Mouse (Mus musculus) kidney, postnatal 10 days (tissue): ENCODE results near the gene Psd.

Experiments used
- DNase-seq: peaks from one replicate; pipeline ENCODE4 v3.0.0; 2021; ENCODE audit warnings: mixed read lengths

Psd gene

DNA sequence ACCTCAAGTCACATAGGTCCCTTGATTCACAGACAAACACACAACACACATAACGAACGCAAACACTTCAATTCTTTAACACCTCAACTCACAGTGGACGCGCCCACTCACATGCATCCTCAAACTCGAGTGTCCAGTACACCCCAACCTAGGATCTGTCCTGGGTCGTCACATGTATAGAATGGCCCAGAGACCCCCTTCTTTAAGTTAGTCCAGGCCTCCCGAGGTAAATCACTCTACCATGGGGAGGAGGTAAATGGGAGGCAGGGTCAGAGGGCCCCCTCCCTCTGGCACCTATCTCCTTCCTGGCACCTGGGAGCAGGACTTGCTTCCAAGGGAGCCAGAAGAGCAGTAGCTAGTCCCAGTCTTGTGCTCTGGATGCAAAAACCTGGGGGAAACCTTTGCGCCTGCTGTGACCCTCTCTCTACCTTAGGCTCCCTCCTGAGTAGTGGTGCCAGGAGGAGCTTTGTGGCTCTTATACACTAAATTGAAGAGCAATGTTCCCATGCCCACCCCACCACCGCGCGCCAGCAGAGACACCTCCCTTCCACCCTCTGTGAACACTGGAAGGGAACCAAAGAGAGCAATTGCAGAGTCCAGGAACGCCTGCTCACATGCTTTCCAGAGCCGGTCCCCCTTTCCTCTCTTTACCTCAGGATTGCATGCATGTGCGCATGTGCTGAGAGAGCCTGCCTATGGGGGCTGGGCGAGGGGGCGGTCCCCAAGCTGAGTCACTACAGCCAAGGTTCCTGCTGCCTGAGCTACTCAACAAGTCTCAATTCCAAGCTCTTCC, 8.2 kb downstream of the Psd start:
- DNase-seq = peak; percentile 84

DNA sequence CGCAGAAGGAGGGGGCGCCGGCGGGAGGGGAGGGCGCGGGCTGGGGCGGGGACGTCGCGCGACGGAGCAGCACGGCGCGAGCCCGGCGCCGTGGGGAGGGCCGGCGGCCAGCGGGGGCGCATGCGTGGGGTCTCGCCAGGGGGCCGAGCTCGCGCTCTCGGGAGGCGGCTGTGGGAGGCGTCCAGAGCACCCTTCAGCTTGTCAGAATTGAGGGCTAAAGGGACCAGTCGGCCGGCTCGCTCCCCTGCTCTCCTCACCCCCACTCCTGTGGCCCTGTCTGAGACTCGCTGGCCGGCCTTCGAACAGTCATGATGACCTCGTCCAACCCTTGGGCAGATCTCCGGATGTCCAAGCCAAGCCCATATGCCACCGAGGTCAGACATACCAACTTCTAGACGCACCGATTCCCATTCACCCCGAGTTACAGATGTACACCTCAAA, 8.9 kb downstream of the Psd start:
- DNase-seq = peak; percentile 64

DNA sequence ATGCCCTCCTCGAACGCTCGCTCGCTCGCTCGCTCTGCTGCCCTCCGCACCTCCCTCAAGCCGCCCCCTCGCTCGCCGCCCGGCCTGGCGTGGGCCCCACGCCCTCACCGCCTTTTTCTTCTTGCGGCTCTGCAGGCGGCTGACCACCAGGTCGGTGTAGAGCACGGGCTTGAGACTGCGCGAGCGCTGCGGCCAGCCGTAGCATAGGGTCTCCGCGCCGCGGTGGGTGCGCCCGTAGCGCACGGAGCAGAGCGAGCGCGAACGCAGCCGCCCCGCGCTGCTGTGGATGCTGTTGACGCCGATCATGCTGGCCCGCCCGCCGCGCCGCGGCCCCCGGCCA, 9.4 kb downstream of the Psd start:
- DNase-seq = peak; percentile 24

DNA sequence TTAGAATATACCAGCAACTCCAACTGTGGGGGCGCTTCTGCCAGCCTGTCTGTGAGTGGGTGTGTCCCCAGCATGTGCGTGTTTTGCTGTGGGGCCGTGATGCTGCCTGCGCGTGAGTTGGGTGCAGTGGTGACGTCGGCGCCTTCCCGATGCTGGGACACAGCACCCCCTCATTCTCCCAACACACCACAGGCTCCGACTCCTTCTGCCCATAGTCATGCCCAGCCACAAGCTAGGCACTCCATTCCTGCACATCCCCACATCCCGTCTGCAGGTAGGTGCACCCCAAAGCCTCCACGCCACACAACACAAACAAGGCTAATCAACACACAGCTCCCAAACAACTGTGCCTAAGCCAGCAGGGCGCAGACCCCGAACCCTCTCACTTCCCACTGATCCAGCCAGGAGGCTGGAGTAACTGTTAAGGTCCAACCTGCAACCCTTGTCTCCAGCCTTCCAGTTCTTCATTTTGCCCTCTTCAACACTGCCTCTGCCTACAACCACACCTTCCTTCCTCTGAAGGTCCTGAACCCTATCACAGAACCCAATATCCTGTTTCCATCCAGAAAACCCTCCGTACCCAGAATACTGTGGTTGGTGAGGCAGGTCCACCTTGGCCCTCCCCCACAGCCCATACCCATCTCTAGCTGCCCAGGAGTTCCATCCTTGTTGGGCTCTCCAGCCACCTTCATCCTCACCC, 10.0 kb downstream of the Psd start:
- peak; percentile 11 for DNase-seq

DNA sequence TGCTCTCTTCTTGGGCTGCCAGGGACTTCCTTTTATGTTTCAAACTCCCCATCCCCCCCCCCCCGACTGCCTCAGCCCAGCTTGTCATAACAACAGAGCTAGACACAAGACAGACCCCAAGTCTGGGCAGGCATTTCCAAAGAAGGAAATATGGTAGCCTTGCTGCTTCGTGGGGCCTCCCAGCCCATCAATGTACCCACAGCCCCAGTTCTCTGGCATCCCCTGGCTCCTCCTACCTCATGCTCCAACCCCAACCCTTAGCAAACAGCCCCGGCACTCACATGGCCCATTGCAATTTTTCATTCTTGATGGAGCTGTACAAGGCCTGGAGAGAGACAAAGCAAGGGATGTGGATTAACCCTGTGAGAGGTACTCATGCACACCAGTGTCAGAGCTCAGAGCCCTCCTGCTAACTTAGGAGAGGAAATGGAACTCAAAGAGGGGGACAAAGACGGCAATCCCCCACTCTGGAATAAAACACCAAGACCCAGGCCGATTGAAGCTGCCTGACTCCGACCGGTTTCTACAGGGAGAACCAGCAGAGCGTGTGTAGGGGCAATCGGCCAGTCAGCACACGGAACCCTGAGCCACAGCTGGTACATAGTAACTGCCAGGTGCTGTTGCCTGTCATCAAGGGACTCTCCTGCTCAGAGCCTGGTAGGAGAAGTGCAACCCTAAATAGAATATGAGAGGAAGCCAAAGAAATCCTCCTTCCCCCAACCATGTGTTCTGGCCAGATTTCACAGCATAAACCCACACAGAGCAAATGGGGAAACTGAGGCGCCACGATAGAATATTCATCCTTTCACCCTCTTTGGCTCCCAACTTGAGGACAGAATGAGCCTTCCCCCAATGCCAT, 11.0 kb downstream of the Psd start:
- DNase-seq = peak; percentile 6

DNA sequence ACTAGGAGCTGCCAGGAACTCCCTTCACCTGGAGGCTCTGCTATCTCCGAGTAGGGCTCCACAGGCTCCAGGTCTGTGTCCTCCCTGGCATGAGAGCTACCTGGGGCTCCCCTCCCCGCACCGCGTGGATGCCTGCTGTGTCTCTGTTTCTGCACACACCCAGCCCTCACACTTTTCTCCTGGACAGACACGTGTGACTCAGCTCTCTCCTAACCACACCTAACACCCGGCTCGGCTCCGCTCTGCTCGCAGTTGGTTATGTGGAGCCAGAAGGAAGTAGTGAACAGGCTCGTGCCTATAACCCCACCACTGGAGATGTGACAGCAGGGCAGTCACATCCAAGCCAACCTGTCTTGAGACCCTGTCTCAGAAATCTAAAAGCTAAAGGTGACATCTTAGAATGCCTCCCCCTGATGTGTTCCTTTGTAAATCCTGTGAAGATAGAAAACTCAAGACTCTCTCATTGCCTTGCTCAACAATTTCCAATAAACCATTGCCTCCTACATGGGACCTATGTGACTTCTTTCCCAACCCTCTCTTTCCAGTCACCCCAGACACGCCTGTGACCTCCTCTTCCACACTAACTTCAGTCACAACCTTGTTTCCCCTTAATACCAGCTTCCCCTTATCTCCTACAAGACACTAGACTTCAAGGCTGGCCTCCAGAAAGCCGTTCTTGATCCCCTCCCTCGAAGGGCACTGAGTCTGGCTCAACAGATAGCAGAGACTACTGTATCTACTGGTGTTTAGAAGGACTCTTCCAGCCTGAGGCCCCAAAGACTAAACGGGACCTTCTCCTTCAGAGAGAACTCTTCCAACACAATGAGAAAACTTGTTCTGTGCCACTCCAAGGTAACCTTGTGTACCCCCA, 11.8 kb downstream of the Psd start:
- peak; percentile 10 for DNase-seq

DNA sequence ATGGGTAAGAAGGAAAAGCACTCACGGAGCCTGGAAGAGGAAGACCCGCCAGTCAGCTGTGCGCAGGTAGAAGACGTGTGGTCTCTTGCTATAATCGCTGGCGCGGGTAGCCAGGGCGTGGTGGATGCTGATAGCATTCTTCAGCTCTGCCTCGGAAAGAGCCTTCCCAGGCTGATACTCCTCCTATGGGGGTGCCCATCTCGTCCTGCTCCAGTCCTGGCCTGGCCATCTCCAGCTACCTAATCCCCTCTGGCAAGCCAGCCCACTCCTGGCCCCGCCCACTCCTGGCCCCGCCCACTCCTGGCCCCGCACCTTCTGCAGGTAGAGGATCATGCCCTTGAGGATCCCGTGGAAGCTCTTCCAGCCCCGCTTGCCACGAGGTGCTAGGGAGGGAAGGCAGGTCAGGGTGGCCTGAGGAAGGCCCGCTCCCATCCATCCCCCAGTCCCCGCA, 12.8 kb downstream of the Psd start:
- peak; percentile 63 for DNase-seq

DNA sequence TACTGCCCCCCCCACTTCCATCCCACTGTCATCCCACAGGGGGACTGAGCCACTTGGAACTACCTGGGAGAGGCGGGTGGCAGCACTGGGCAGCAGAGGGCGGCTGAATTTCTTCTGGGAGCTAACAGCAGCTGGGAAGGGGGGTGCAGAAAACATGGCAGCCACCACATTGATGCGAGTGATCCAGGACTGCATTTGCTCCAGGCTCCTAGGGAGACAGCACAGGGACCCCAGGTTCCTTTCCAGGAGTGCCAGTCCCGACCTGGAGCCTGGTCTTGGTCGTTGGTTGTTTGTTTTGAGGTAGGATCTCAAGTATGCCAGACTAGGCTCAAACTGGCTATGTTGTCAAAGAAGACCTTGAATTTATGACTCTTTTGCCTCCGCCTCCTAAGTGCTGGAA, 13.4 kb downstream of the Psd start:
- no peak for DNase-seq

DNA sequence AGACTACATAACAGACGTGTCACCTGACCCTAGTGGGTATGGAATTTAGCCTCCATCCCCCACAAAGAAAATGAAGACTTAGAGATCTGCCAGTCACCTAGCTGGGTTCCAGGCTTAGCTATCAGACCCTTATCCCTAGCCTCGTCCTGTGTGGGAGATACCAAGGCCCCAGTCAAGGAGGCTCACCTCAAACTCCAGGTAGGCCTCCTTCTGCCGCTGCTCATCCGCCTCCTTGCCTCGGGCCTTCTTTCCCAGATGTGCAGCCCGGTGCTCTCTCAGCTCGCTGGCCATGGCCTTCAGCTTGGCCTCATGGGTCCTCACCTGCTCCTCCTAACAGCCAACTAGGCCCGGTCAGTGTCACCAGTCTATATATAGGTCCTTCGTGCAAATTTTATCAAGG, 13.8 kb downstream of the Psd start:
- peak; percentile 5 for DNase-seq

DNA sequence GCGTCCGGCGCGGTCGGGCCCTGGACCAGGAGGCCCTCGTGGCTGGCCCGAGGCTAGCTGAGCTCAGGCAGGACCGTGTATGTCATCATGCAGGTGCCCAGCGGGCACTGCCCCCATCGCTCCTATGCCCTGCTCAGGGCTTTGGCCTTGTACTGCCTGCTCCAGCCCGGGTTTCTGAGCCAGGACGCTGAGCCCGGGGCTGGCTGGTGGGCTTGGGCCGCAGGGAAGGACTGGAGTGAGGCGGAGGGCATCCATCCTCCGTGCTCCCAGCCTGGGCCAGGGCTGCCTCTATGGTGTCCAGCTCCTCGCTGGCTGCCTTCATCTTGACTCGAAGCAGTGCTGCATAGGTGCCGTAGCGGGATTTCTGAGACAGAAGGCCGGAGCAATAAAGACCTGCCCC, 14.4 kb downstream of the Psd start:
- DNase-seq = peak; percentile 9

DNA sequence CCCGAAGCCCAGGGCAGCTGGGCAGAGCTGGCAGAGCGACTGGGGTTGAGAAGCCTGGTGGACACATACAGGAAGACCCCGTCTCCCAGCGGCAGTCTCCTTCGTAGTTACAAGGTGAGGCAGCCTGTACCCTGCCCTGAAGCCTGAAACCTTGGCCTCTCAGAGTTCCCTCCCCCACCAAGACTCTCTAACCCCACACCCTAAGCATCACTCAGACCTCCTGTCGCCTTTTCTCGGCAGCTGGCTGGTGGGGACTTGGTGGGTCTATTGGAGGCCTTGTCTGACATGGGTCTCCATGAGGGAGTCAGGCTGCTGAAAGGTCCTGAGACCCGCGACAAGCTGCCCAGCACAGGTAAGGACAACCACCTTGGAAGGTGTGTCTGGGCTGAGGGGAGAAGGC, 15.6 kb downstream of the Psd start:
- peak; percentile 6 for DNase-seq

DNA sequence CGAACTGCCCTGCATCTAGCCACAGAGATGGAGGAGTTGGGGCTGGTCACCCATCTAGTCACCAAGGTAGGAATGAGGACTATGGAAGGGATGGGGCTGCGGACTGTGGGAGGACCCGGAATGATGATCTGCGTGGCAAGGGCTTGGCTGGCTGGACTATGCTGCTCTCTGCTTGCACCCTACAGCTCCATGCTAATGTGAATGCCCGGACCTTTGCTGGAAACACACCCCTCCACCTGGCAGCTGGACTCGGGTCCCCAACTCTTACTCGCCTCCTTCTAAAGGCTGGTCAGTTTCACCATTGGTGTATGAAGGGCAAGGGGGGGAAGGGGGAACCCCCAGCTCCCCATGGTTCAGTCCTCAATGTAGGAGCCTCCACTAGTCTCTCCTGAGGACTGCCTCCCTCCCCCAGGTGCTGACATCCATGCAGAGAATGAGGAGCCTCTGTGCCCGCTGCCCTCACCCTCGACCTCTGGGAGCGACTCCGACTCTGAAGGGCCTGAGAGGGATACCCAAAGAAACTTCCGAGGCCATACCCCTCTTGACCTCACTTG, 16.6 kb downstream of the Psd start:
- DNase-seq = peak; percentile 10

DNA sequence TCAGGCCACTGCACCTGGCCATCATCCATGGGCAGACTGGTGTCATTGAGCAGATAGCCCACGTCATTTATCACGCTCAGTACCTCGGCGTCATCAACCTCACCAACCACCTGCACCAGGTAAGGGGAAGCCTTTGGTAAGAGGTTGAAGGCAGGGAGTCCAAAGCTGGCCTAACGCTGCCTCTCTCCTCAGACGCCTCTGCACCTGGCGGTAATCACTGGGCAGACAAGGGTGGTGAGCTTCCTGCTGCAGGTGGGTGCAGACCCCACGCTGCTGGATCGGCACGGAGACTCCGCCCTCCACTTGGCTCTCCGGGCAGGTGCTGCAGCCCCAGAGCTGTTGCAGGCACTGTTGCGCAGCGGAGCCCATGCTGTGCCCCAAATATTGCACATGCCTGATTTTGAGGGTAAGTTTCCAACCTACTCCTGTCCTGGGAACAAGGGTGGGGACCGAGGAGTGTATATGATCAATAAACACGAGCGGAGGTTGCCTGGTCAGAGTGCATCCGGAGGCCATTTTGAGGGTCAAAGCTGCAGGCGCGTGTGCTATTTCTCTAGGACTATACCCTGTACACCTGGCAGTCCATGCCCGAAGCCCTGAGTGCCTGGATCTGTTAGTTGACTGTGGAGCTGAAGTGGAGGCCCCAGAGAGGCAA, 17.2 kb downstream of the Psd start:
- DNase-seq = peak; percentile 9

DNA sequence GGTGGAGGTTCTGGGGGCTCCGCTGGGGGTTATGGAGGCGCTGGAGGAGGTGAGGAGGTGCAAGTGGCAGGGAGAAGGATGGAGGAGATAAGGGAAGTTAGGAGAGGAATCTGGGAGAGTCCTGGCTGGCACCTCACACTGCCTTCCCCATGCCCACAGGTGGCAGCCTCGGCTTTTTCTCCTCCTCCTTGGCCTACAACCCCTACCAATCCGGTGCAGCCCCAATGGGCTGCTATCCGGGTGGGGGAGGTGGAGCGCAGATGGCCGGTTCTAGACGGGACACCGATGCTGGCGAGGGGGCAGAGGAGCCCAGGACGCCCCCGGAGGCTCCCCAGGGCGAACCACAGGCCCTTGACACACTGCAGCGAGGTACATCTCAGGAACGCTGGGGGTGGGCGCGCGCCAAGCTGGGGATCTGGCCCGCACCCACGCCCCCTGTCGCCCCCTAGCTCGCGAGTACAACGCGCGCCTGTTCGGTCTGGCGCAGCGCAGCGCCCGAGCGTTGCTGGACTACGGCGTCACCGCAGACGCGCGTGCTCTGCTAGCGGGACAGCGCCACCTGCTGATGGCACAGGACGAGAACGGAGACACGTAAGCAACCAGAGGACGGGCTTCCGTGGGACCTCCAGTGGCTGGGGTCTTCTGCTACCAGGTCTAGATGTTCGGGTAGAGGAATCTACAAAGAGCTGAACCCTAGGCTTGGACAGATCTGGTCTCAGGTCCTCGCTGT, 18.1 kb downstream of the Psd start:
- peak; percentile 96 for DNase-seq

DNA sequence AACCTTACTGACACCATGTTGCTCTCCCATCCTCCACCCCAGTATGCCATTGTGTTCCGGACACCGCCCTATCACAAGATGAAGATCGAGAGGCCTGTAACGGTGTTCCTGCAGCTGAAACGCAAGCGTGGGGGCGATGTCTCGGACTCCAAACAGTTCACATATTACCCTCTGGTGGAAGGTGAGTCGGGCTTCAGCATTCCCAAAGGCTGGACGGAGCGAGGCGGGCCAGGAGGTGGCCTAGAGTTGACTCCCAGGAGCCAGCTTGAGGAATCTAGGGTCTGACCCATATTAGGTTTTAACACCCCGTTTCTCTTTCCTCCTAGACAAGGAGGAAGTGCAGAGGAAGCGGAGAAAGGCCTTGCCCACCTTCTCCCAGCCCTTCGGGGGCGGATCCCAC, 18.7 kb downstream of the Psd start:
- DNase-seq = peak; percentile 10

DNA sequence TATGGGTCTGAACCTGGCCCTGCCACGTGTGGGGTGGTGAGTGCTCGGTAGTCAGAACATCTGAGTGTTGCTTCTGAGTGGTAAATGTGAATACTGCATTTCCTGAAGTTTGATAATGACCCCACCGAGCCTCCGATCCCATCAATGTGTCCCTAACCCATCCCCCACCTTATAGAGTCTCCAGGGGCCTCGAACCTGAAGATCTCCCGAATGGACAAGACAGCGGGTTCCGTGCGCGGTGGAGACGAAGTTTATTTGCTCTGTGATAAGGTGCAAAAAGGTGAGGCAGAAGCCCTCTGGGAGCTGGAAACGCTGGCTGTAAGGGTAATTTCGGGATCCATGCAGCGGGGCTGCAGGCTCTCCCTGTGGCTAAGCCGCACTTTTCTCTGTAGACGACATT, 19.2 kb downstream of the Psd start:
- peak; percentile 11 for DNase-seq

DNA sequence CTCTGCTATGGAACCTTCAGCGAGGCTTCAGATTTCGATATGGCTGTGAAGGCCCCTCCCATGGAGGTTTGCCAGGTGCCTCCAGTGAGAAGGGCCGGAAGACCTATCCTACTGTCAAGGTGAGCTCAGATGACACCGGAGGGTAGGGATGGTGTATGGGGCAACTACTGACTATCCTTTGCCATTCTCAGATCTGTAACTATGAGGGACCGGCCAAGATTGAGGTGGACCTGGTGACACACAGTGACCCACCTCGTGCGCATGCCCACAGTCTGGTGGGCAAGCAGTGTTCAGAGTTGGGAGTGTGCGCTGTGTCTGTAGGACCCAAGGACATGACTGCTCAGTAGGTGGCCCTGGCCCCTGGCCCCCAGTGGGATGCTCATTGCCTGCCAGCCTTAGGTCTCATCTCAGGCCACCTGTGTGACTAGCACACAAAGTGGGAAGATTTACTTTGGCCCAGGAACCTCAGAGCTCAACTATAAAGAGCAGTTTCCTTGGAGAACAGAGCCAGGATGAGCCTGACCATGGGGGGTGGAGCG, 20.1 kb downstream of the Psd start:
- peak; percentile 19 for DNase-seq

DNA sequence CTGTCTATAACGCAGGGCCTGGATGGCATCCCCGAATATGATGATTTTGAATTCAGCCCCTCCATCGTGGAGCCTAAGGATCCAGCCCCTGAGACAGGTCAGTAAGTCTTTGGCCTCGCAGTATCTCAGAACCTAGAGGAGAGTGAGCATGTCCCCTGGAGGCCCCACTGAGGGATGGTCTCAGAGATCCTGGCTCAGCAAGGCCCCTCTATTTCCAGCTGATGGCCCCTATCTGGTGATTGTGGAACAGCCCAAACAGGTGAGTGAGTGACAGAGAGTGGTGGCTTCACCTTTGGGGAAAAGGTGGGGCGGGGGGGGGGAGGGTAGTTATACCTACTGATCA, 20.7 kb downstream of the Psd start:
- DNase-seq = no peak

DNA sequence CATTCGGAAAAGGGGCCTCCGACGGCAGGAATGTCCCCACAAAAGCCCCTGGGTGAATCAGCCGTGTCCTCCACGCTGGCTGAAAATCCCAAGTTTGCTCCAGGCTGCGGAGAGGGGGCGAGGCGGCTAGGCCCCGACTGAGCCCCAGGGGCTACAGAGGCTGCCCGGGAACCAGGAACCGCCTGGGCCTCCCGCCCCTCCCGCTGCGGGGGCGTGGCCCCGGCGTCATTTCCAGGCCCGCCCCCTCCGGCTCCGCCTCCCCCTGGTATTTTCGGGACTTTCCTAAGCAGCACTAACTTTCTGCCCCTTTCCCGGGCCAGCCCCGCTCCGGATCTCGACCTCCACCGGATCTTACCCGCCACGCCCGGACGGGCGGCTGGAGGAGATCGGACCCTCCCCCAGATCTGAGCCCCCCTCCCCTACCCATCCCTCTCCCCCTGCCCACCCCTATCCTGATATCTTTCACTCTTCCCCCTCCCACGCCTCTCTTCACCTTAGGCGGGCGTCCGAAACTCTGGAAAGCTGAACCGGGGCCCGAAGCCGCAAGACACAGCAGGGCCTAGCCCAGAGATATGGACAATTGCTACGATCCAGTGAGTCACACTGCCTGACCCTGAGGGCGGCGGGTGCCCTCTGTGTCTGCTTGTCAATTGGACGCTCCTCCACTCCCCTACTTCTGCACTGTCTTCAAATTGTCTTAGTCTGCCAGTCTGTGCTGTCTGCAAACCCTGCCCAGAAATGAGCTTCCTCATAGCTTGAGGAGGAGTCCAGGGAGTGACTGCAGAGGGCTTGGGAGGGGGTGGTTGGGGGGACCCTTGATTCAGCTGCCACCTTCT, 21.3 kb downstream of the Psd start:
- DNase-seq = peak; percentile 95

DNA sequence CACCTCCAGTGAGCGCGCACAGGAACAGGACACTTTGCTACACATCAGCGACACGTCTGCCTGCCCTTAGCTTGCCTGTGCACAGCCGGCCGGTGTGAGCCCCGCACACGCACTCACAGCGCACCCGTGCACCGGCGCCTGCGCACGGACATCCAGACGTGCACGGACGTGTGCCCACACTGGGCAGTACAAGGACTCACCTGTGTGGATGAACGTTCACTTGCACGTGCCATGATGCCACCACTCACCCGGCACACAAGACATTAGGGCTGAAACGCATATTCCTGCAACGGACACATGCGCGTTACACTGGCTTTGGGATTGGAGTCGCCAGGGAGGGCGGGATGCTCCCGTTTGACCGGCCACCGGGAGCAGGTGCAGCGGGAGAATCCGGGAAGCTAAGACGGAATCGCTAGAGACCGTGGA, 22.0 kb downstream of the Psd start:
- no peak for DNase-seq
